Comparison of ENCODE assay signal across 8 mouse cellular contexts in genomic region chr1:157745611-157746010, GRCm38 (mm10).
DNase-seq lines count a peak whose midpoint lies in the region; ATAC-seq lines count a peak whose summit lies in the region.

No protein-coding gene starts in this region.

- 0 out of 2 replicates have a peak, but pooled peaks have one; percentile 63 for ATAC-seq in hindbrain, embryonic 11.5 days (ENCODE audit: low FRiP score)
- peak; percentile 67; the same call in 1 of the 2 replicates for ATAC-seq in midbrain, embryonic 14.5 days (ENCODE audit: low FRiP score, low TSS enrichment)

- peaks cover 20% of the 10 kb centered on the region for H3K4me1 ChIP-seq in embryonic facial prominence, embryonic 10.5 days
- no peaks in the 10 kb centered on the region for H3K4me1 ChIP-seq in hindbrain, embryonic 11.5 days (replicated peaks; ENCODE audit: control insufficient read depth, insufficient read depth, low read length)
- H3K4me1 ChIP-seq in midbrain, embryonic 14.5 days (ENCODE audit: control insufficient read depth, insufficient read depth, low read length) = peaks cover 8% of the 10 kb centered on the region

- no peaks in the 10 kb centered on the region for H3K36me3 ChIP-seq in embryonic facial prominence, embryonic 10.5 days (replicated peaks)
- H3K36me3 ChIP-seq in hindbrain, embryonic 11.5 days (ENCODE audit: control insufficient read depth, insufficient read depth, low read length) = no peaks in the 10 kb centered on the region
- H3K36me3 ChIP-seq in midbrain, embryonic 14.5 days (ENCODE audit: control insufficient read depth, insufficient read depth, low read length) = no peaks in the 10 kb centered on the region

- no peak overlapping the region for H3K9ac ChIP-seq in hindbrain, embryonic 11.5 days (ENCODE audit: low read depth, low read length)
- no peak overlapping the region for H3K9ac ChIP-seq in midbrain, embryonic 14.5 days (replicated peaks; ENCODE audit: low read length)

- peak; percentile 1 for DNase-seq in heart, adult 8-10 months (ENCODE audit: low spot score)
- no peak for DNase-seq in heart, adult 9 months (ENCODE audit: low spot score in 2 of 2)
- peak; percentile 59 for DNase-seq in adrenal gland, postnatal 14 days
- peak; percentile 60 for DNase-seq in embryonic facial prominence, embryonic 10.5 days (ENCODE audit: low spot score)
- peak; percentile 80 for DNase-seq in hindbrain, embryonic 11.5 days (ENCODE audit: low spot score)
- DNase-seq in left cerebral cortex, adult 18-20 months (ENCODE audit: low spot score in 2 of 2) = peak; percentile 74 to 85
- peak; percentile 93 for DNase-seq in midbrain, embryonic 14.5 days
- no peak for DNase-seq in spleen, postnatal 4 days (ENCODE audit: low spot score in 2 of 2)

- H3K27me3 ChIP-seq in embryonic facial prominence, embryonic 10.5 days (replicated peaks; ENCODE audit: low read depth, poor library complexity, severe bottlenecking) = no peaks in the 10 kb centered on the region
- H3K27me3 ChIP-seq in hindbrain, embryonic 11.5 days (ENCODE audit: control insufficient read depth, insufficient read depth, low read length) = no peaks in the 10 kb centered on the region
- no peaks in the 10 kb centered on the region for H3K27me3 ChIP-seq in midbrain, embryonic 14.5 days (ENCODE audit: control insufficient read depth, insufficient read depth, low read length)

- H3K27ac ChIP-seq in embryonic facial prominence, embryonic 10.5 days (replicated peaks) = no peak overlapping the region
- no peak overlapping the region for H3K27ac ChIP-seq in hindbrain, embryonic 11.5 days (ENCODE audit: low read depth, low read length)
- H3K27ac ChIP-seq in midbrain, embryonic 14.5 days (replicated peaks; ENCODE audit: low read depth, low read length) = 0 out of 2 replicates have a peak overlapping the region, but pooled peaks have one; percentile 43

- no peak overlapping the region for H3K4me3 ChIP-seq in embryonic facial prominence, embryonic 10.5 days
- no peak overlapping the region for H3K4me3 ChIP-seq in hindbrain, embryonic 11.5 days (ENCODE audit: low read depth, low read length)
- no peak overlapping the region for H3K4me3 ChIP-seq in midbrain, embryonic 14.5 days (replicated peaks; ENCODE audit: low read depth, low read length)

- no peaks in the 10 kb centered on the region for H3K9me3 ChIP-seq in embryonic facial prominence, embryonic 10.5 days
- no peaks in the 10 kb centered on the region for H3K9me3 ChIP-seq in hindbrain, embryonic 11.5 days (ENCODE audit: control insufficient read depth, low read length)
- H3K9me3 ChIP-seq in midbrain, embryonic 14.5 days (ENCODE audit: control insufficient read depth, low read length) = no peaks in the 10 kb centered on the region

- H3K4me2 ChIP-seq in hindbrain, embryonic 11.5 days (replicated peaks; ENCODE audit: low read depth, low read length) = no peak overlapping the region
- H3K4me2 ChIP-seq in midbrain, embryonic 14.5 days (ENCODE audit: low read length) = no peak overlapping the region

Comparison
In these comparisons a context has a peak if more than half of its experiments do, and no peak if none do; other contexts are left out.
1. DNase-seq: peak in heart, adult 8-10 months (single experiment), adrenal gland, postnatal 14 days (single experiment), embryonic facial prominence, embryonic 10.5 days (single experiment), hindbrain, embryonic 11.5 days (single experiment), left cerebral cortex, adult 18-20 months (2 of 2) and midbrain, embryonic 14.5 days (single experiment); none in heart, adult 9 months (0 of 2) and spleen, postnatal 4 days (0 of 2).